Mouse (Mus musculus) limb, embryonic 13.5 days (tissue): ENCODE measurements around the gene Ckap5. TPM values are rescaled to one million over a fixed set of nuclear protein-coding genes. Genes with fewer than 3 reads are reported as not detected.

Source experiments
- ATAC-seq: fragments of 200-750 bp; cut with Nextera tagmentation; 2 replicates; pipeline ENCODE4 v1.8.0; 2017; ENCODE audit warnings: low read depth, moderate number of reproducible peaks, moderate TSS enrichment; ENCODE audit not compliant: low FRiP score
- H3K27ac ChIP-seq: fragments of 300-500 bp; sonication (generic); 2 replicates; pipeline ENCODE4 v1.5.1; 2015; ENCODE audit warnings: inconsistent platforms, mild to moderate bottlenecking, moderate library complexity
- H3K27me3 ChIP-seq: fragments of 300-500 bp; sonication (generic); 2 replicates; pipeline ENCODE4 v1.6.1; 2015; ENCODE audit warnings: mild to moderate bottlenecking, inconsistent platforms
- H3K36me3 ChIP-seq: fragments of 300-500 bp; sonication (generic); 2 replicates; pipeline ENCODE4 v1.6.1; 2015; ENCODE audit warnings: inconsistent platforms, mild to moderate bottlenecking, moderate library complexity
- H3K4me1 ChIP-seq: fragments of 300-500 bp; sonication (generic); 2 replicates; pipeline ENCODE4 v1.6.1; 2015; ENCODE audit warnings: inconsistent platforms
- H3K4me2 ChIP-seq: fragments of 300-500 bp; sonication (generic); replicated peaks from 2 replicates; pipeline ENCODE4 v1.6.1; 2015; ENCODE audit warnings: inconsistent platforms, mild to moderate bottlenecking, moderate library complexity
- H3K4me3 ChIP-seq: fragments of 300-500 bp; sonication (generic); 2 replicates; pipeline ENCODE4 v1.5.1; 2015; ENCODE audit warnings: moderate library complexity, mild to moderate bottlenecking, inconsistent platforms
- H3K9ac ChIP-seq: fragments of 300-500 bp; sonication (generic); 2 replicates; pipeline ENCODE4 v1.6.1; 2015; ENCODE audit warnings: mild to moderate bottlenecking, inconsistent platforms
- H3K9me3 ChIP-seq: fragments of 300-500 bp; sonication (generic); 2 replicates; pipeline ENCODE4 v1.6.1; 2016; ENCODE audit warnings: inconsistent platforms
- WGBS: fragments of 180-500 bp; shearing (Covaris S2); methylation state at CpG from one replicate; pipeline ENCODE4 v1.1.7; 2015; 5-methylcytosine and 5-hydroxymethylcytosine counted together
- polyA plus RNA-seq: library from polyadenylated mRNA; unstranded; fragments of >200 nt; fragmentation: Nextera tagmentation; extraction: Ambion mirVana; gene quantifications from 2 replicates; pipeline ENCODE4 v1.2.1, GENCODE M21; 2015

Gene Ckap5
- polyA plus RNA-seq, 1 experiment from 2014 or later, result 106 TPM

DNA sequence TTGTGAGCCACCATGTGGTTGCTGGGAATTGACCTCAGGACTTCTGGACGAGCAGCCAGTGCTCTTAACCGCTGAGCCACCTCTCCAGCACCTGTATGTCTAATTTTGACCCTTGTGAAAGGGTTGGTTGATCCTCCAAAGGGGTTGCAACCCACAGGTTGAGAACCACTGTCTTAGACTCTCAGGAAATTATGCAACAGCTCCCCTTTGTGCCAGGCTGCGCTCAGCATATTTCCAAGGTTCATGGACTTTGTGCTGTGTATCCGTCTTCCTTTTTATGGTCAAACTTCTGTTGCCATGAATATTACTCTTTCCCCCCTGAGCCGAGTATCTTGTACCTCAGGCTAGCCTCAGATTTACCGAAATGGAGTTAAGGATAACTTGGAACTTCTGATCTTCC, 134.4 kb downstream of the Ckap5 start:
- H3K9ac ChIP-seq, result no peak overlapping the region
- WGBS, result 93% methylated on average over 6 of the region's 6 CpGs
- no peak overlapping the region for H3K4me2 ChIP-seq
- ATAC-seq, result no peak
- H3K9me3 ChIP-seq, result no peaks in the 10 kb centered on the region
- no peaks in the 10 kb centered on the region for H3K4me1 ChIP-seq
- H3K27me3 ChIP-seq, result no peaks in the 10 kb centered on the region
- H3K27ac ChIP-seq, result no peak overlapping the region
- peaks cover 91% of the 10 kb centered on the region for H3K36me3 ChIP-seq
- H3K4me3 ChIP-seq, result no peak overlapping the region

DNA sequence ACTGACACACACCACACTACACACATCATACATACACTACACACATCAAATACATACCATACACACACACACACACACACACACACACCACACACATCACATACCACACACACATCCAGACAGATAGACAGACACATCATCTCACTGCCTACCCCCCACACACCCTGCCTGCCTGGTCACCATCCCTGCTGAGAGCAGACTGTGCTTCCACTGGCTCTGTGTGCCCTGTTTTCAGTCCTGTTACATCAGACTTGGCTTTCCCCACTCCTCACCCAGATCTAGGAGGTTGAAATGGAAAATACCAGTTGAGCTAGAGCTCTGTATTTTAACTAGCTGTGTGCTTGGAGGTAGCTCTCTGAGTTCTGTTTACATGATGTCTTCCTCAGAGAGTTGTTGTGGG, 138.2 kb downstream of the Ckap5 start:
- Histone ChIP-seq H3K36me3 (peaks cover 91% of the 10 kb centered on the region), H3K9me3 (no peaks in the 10 kb centered on the region), H3K4me3 (no peak overlapping the region), H3K27me3 (no peaks in the 10 kb centered on the region), H3K9ac (no peak overlapping the region), H3K4me1 (no peaks in the 10 kb centered on the region), H3K4me2 (no peak overlapping the region), H3K27ac (no peak overlapping the region)
- ATAC-seq, result no peak

DNA sequence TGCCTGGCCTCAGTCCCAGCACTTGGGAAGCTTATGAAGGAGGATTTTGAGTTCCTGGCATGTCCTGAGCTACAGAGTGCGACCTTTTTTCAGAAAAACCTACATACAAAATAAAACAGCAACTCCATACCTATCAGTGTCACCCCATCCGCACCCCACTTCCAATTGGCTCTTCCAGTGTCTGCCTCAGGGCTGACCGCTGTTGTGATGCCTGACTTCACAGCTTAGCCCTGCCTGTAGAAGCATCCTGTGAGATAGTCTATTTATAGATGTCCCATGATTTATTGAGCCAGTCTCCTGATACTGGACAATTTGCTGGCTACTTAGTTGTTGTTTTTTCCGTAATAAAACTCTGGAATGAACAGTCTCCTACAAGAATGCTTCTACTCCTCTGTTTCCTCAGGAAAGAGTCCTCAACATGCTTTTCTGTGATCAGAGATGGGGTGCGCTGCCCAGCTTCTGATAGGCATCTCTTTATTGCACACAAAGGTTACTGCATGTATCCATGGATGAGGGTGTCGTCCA, 139.9 kb downstream of the Ckap5 start:
- Histone ChIP-seq H3K4me2 (no peak overlapping the region), H3K9me3 (no peaks in the 10 kb centered on the region), H3K27me3 (no peaks in the 10 kb centered on the region), H3K4me1 (no peaks in the 10 kb centered on the region), H3K9ac (no peak overlapping the region), H3K4me3 (no peak overlapping the region), H3K36me3 (peaks cover 93% of the 10 kb centered on the region), H3K27ac (no peak overlapping the region)
- no peak for ATAC-seq
- 92% methylated on average over 6 of the region's 6 CpGs for WGBS

DNA sequence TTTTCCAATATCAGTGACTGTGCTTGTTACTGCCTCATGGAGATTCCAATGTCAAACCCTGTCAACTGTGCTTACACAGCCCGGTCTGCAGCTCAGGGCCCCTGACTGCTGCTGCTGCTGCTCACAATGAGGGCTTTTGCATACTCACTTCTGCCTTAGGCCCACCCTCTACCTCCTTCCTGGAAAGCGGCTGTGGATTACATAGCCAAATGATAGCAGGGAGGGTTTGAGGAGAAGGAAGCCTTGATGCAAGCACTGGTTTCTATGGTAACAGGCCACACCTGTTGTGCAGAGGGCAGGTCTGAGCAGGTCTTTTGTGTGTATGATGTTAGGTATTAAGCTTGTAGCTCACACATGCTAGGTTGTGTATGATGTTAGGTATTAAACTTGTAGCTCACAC, 141.2 kb downstream of the Ckap5 start:
- Histone ChIP-seq H3K4me2 (no peak overlapping the region), H3K9ac (no peak overlapping the region), H3K9me3 (no peaks in the 10 kb centered on the region), H3K4me1 (no peaks in the 10 kb centered on the region), H3K27me3 (no peaks in the 10 kb centered on the region), H3K36me3 (peaks cover 92% of the 10 kb centered on the region), H3K4me3 (no peak overlapping the region), H3K27ac (no peak overlapping the region)
- 81% methylated on average over 2 of the region's 2 CpGs for WGBS
- no peak for ATAC-seq

DNA sequence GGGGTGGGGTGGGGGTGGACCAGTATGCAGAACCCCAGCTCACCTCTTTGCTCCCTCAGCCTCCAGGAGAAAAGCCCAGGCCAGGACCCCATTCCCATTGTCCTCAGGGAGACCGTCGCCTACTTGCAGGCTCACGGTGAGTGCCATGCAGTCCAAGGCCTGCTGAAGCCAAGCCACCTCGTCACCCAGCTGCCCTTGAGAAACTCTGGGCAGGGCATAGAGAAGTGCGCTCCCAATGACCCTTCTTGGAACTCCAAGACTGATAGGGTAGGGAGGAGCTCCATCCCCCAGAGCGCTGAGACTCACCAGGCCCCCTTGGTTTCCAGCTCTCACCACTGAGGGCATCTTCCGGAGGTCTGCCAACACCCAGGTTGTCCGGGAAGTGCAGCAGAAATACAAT, 142.8 kb downstream of the Ckap5 start:
- Histone ChIP-seq H3K4me2 (no peak overlapping the region), H3K27ac (no peak overlapping the region), H3K9ac (no peak overlapping the region), H3K4me3 (no peak overlapping the region), H3K36me3 (peaks cover 90% of the 10 kb centered on the region), H3K4me1 (no peaks in the 10 kb centered on the region), H3K27me3 (no peaks in the 10 kb centered on the region), H3K9me3 (no peaks in the 10 kb centered on the region)
- WGBS, result 91% methylated on average over 8 of the region's 8 CpGs
- no peak for ATAC-seq

DNA sequence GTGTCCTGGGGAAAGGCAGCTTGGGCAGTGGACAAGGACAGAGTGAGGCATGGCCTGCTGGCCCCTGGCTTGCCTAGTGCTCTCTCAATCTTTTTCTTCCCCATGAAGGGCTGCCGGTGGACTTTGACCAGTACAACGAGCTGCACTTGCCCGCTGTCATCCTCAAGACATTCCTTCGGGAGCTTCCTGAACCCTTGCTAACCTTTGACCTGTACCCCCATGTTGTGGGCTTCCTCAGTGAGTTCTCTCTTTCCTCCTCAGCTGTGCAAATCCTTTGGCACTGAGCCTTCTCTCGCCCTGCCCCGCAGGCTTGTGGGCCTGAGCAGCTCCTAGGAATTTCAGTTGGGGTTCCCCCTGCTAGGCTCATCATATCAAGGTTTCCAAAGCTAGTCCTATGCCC, 143.5 kb downstream of the Ckap5 start:
- no peak overlapping the region for H3K9ac ChIP-seq
- 85% methylated on average over 6 of the region's 6 CpGs for WGBS
- no peaks in the 10 kb centered on the region for H3K27me3 ChIP-seq
- no peaks in the 10 kb centered on the region for H3K4me1 ChIP-seq
- peaks cover 90% of the 10 kb centered on the region for H3K36me3 ChIP-seq
- H3K27ac ChIP-seq, result no peak overlapping the region
- no peak overlapping the region for H3K4me2 ChIP-seq
- H3K4me3 ChIP-seq, result no peak overlapping the region
- H3K9me3 ChIP-seq, result no peaks in the 10 kb centered on the region
- ATAC-seq, result no peak

Other genes starting within 250 kb of the Ckap5 start
- gene 1110051M20Rik, start 82.1 kb upstream of the Ckap5 start, polyA plus RNA-seq, result 77.2 and 79.4 TPM in 2 replicates
- gene Lrp4, start 69.3 kb upstream of the Ckap5 start, polyA plus RNA-seq, result 8.2 and 9.0 TPM in 2 replicates
- gene F2, start 109.7 kb downstream of the Ckap5 start, polyA plus RNA-seq, result 1.1 and 1.8 TPM in 2 replicates
- gene Zfp408, start 123.0 kb downstream of the Ckap5 start, polyA plus RNA-seq, result 15.6 and 16.1 TPM in 2 replicates
- gene Arhgap1, start 123.1 kb downstream of the Ckap5 start, polyA plus RNA-seq, result 104 and 111 TPM in 2 replicates
- gene Atg13, start 183.8 kb downstream of the Ckap5 start, polyA plus RNA-seq, result 27.2 and 29.0 TPM in 2 replicates
- gene Harbi1, start 184.1 kb downstream of the Ckap5 start, polyA plus RNA-seq, result 22.6 and 24.5 TPM in 2 replicates
- 18.9 and 20.9 TPM in 2 replicates for gene Ambra1, start 203.4 kb downstream of the Ckap5 start, polyA plus RNA-seq